9 mouse cellular contexts compared by ENCODE assay signal in the genomic region with DNA sequence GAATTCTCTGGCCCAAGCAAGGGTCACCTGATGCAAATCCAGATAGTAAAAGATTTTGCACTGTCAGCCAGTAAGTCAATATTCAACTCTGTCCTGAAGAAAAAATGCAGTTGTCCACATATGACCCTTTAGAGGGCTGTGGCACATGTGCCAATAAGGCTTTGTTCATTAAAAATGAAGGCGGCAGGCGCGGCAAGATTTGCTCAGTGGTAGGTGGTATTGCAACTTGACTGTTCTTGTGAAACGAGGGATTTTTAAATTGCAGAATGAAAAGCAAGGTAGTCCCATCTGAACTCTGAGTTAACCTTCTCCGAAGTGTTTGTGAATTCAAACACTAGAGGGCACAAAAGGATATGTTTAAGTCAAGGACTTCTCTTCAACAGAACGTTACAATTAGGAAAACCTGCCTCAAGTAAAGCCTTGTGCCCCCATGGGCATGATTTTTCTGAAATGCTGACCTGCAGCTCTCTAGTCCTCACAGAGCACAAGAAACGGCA.
DNase-seq lines count a peak whose midpoint lies in the region; ATAC-seq and TF ChIP-seq lines count a peak whose summit lies in the region.
"Had no signal": no experiment of that assay in that cellular context is flagged by ENCODE, and none has a peak within 500 bp of the region (broad histone marks: within the 10 kb centered on the region; RNA-seq: fewer than 3 reads in every experiment).

No protein-coding gene starts in this region.

- H3K4me1 ChIP-seq in intestine, embryonic 16.5 days (ENCODE audit: control insufficient read depth, insufficient read depth, low read length), result peaks cover 2% of the 10 kb centered on the region; the same call in 1 of the 2 replicates
- no peaks in the 10 kb centered on the region for H3K4me1 ChIP-seq in intestine, embryonic 15.5 days (replicated peaks)
- H3K4me1 ChIP-seq in kidney, postnatal 0 days (replicated peaks; ENCODE audit: insufficient read depth, low read length), result 0 out of 2 replicates have a peak, but pooled peaks cover 11% of the 10 kb centered on the region

- no peak overlapping the region for H3K27ac ChIP-seq in intestine, embryonic 16.5 days (ENCODE audit: low read length)
- H3K27ac ChIP-seq in intestine, embryonic 15.5 days, result no peak overlapping the region
- H3K27ac ChIP-seq in kidney, postnatal 0 days, result no peak overlapping the region

- TF ChIP-seq POLR2A in myocyte (IDR thresholded peaks at IDR 0.05; ENCODE audit: insufficient read length, low read depth), result no peak

- no peaks in the 10 kb centered on the region for H3K9me3 ChIP-seq in intestine, embryonic 16.5 days (ENCODE audit: control insufficient read depth, low read length)
- H3K9me3 ChIP-seq in intestine, embryonic 15.5 days, result no peaks in the 10 kb centered on the region
- H3K9me3 ChIP-seq in kidney, postnatal 0 days (replicated peaks; ENCODE audit: low read length), result no peaks in the 10 kb centered on the region

- H3K4me3 ChIP-seq in intestine, embryonic 16.5 days (ENCODE audit: low read length), result no peak overlapping the region
- no peak overlapping the region for H3K4me3 ChIP-seq in intestine, embryonic 15.5 days (replicated peaks)
- H3K4me3 ChIP-seq in kidney, postnatal 0 days (replicated peaks; ENCODE audit: low read depth, low read length), result no peak overlapping the region
- no peak overlapping the region for H3K4me3 ChIP-seq in myocyte
- H3K4me3 ChIP-seq: erythroblast, embryonic 14.5 days had no signal

- H3K36me3 ChIP-seq in intestine, embryonic 16.5 days (ENCODE audit: control insufficient read depth, insufficient read depth, low read length), result no peaks in the 10 kb centered on the region
- no peaks in the 10 kb centered on the region for H3K36me3 ChIP-seq in intestine, embryonic 15.5 days
- H3K36me3 ChIP-seq in kidney, postnatal 0 days (ENCODE audit: insufficient read depth, low read length), result no peaks in the 10 kb centered on the region
- H3K36me3 ChIP-seq in myocyte (ENCODE audit: control insufficient read depth, insufficient read depth), result no peaks in the 10 kb centered on the region

- ATAC-seq in intestine, embryonic 16.5 days, result no peak
- no peak for ATAC-seq in intestine, embryonic 15.5 days
- ATAC-seq in kidney, postnatal 0 days (replicated peaks; ENCODE audit: low FRiP score, low read depth), result 0 out of 2 replicates have a peak, but pooled peaks have one; percentile 46

- H3ac ChIP-seq in myocyte (ENCODE audit: control insufficient read depth, insufficient read length), result no peak overlapping the region

- H3K79me2 ChIP-seq in myocyte (ENCODE audit: control insufficient read depth, insufficient read depth), result no peaks in the 10 kb centered on the region

- DNase-seq in MEL-GATA-1-ER (ENCODE audit: extremely low read depth, low read depth), result peak; percentile 68
- DNase-seq in embryo, embryonic 10 days (ENCODE audit: low spot score), result peak; percentile 67
- peak; percentile 88 for DNase-seq in kidney, postnatal 0 days (ENCODE audit: low spot score)
- DNase-seq in right cerebral cortex, postnatal 14 days, result no peak
- DNase-seq in cerebellum, postnatal 4 days (ENCODE audit: low spot score in 2 of 2), result no peak

- peak; percentile 71 for TF ChIP-seq CTCF in kidney, postnatal 0 days (IDR thresholded peaks at IDR 0.05; ENCODE audit: low read depth)

- H3K9ac ChIP-seq in intestine, embryonic 16.5 days (ENCODE audit: low read depth, low read length), result no peak overlapping the region
- no peak overlapping the region for H3K9ac ChIP-seq in intestine, embryonic 15.5 days
- no peak overlapping the region for H3K9ac ChIP-seq in kidney, postnatal 0 days (ENCODE audit: low read depth, low read length)

- H3K27me3 ChIP-seq in intestine, embryonic 16.5 days (replicated peaks; ENCODE audit: control insufficient read depth, insufficient read depth, low read length), result no peaks in the 10 kb centered on the region
- H3K27me3 ChIP-seq in intestine, embryonic 15.5 days (replicated peaks), result no peaks in the 10 kb centered on the region
- H3K27me3 ChIP-seq in kidney, postnatal 0 days (ENCODE audit: insufficient read depth, low read length), result no peaks in the 10 kb centered on the region
- no peaks in the 10 kb centered on the region for H3K27me3 ChIP-seq in myocyte (ENCODE audit: control insufficient read depth, insufficient read depth, insufficient read length)

- H3K4me2 ChIP-seq in intestine, embryonic 16.5 days (ENCODE audit: low read depth, low read length), result 0 out of 2 replicates have a peak overlapping the region, but pooled peaks have one; percentile 13
- no peak overlapping the region for H3K4me2 ChIP-seq in intestine, embryonic 15.5 days (replicated peaks)
- 0 out of 2 replicates have a peak overlapping the region, but pooled peaks have one; percentile 19 for H3K4me2 ChIP-seq in kidney, postnatal 0 days (ENCODE audit: low read length)
- H3K4me2 ChIP-seq in myocyte (ENCODE audit: low read depth), result peak overlapping the region; percentile 55

- WGBS in intestine, embryonic 16.5 days, result 15% methylated on average over 7 of the region's 7 CpGs
- 16% methylated on average over 7 of the region's 7 CpGs for WGBS in intestine, embryonic 15.5 days
- 17% methylated on average over 7 of the region's 7 CpGs for WGBS in kidney, postnatal 0 days

TF ChIP-seq in myocyte, 11 proteins besides CTCF, POLR2A, EP300 and RAD21:
- TF ChIP-seq MYOD1 (IDR thresholded peaks at IDR 0.05; ENCODE audit: control insufficient read depth in 1 of 3, insufficient read length in 2 of 3, low read depth in 2 of 3) (no peak), TCF3 (IDR thresholded peaks at IDR 0.05; ENCODE audit: insufficient read length, low read depth) (no peak), MAX (IDR thresholded peaks at IDR 0.05; ENCODE audit: low read depth) (no peak), E2F4 (IDR thresholded peaks at IDR 0.05; ENCODE audit: insufficient read depth) (no peak), REST (IDR thresholded peaks at IDR 0.05; ENCODE audit: insufficient read depth, insufficient read length) (no peak), POLR2AphosphoS2 (IDR thresholded peaks at IDR 0.05; ENCODE audit: insufficient read length, low read depth) (no peak), CEBPB (IDR thresholded peaks at IDR 0.05; ENCODE audit: insufficient read depth, poor library complexity, severe bottlenecking) (no peak), SRF (IDR thresholded peaks at IDR 0.05; ENCODE audit: control insufficient read depth, insufficient read length, low read depth) (no peak), USF1 (IDR thresholded peaks at IDR 0.05; ENCODE audit: low read depth) (no peak), MYOG (IDR thresholded peaks at IDR 0.05; ENCODE audit: control insufficient read depth in 1 of 3, insufficient read depth in 1 of 3, insufficient read length in 2 of 3, low read depth in 2 of 3) (no peak), TCF12 (IDR thresholded peaks at IDR 0.05; ENCODE audit: insufficient read depth, poor library complexity, severe bottlenecking) (no peak)

Comparison
In these comparisons a context has a peak if more than half of its experiments do, and no peak if none do; other contexts are left out.
1. DNase-seq: peak in MEL-GATA-1-ER (single experiment), embryo, embryonic 10 days (single experiment) and kidney, postnatal 0 days (single experiment); none in right cerebral cortex, postnatal 14 days (single experiment) and cerebellum, postnatal 4 days (0 of 2).